Mouse (Mus musculus) left cerebral cortex, adult 2 months (tissue): ENCODE measurements around the gene Cog2. TPM values are rescaled to one million over a fixed set of nuclear protein-coding genes. Genes with fewer than 3 reads are reported as not detected.

Source experiments
- DNase-seq, 2 experiments: peaks; one replicate each; pipeline ENCODE4 v3.0.0; 2021 to 2022; ENCODE audit warnings: low spot score in 2 of 2, mixed read lengths in 1 of 2; ENCODE audit errors: extremely low spot score in 1 of 2
- H3K27ac ChIP-seq: fragments of 200-600 bp; 2 replicates; pipeline ENCODE4 v1.8.1; 2022
- H3K4me3 ChIP-seq: fragments of 200-600 bp; 2 replicates; pipeline ENCODE4 v1.8.1; 2022
- CTCF ChIP-seq: fragments of 200-600 bp; IDR thresholded peaks from 2 replicates; pipeline ENCODE4 v1.8.1; 2022; ENCODE audit warnings: antibody characterized with exemption, mild to moderate bottlenecking, moderate library complexity
- intact Hi-C: fragments of 180-260 bp; cut with DNase I; formaldehyde crosslinking; loops from one replicate; pipeline ENCODE4 v1.15.1; 2025
- total RNA-seq, 2 experiments: library from RNA; stranded (reverse); gene quantifications; 2 replicates each; pipeline ENCODE4 v1.2.3; 2021

Gene Cog2
- total RNA-seq, 2 experiments from 2014 or later = 35.1 to 46.5 TPM

- Histone ChIP-seq H3K4me3 (no peak overlapping the region), H3K27ac (peak overlapping the region; percentile 47)
- no peak for DNase-seq
- intact Hi-C loops = loop anchor here (2.0 kb wide), 1 partner anchor 19 kb away; no protein-coding TSS in a partner anchor
- no peak for TF ChIP-seq CTCF
Observed at GRCm38 (mm10) chr8:124495676-124496075, 24.9 kb upstream of the Cog2 start.

- DNase-seq = no peak
- intact Hi-C loops = no loop called here
- Histone ChIP-seq H3K27ac (peak overlapping the region; percentile 47; the same call in 1 of the 2 replicates), H3K4me3 (no peak overlapping the region)
- no peak for TF ChIP-seq CTCF
Observed at GRCm38 (mm10) chr8:124496266-124496665, 24.3 kb upstream of the Cog2 start.

DNA sequence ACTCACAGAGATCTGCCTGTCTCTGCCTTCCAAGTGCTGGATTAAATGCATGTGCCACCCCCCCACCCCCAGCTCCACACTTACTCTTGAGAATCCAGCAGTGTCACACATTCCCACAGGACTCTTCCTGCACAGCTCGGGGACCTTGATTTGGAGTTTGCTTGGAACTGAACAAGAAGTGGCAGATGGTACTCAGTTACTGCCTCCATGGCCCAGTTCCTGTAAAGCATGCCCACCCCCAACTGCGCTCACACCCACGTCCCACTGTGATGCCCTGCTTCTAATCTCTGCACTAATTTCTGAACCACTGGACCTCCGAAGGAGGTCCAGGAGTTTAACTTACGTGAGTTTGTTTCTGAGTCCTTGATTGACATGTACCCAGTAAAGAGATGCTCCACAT, 23.7 kb upstream of the Cog2 start:
- intact Hi-C loops = no loop called here
- H3K27ac ChIP-seq = no peak overlapping the region
- no peak overlapping the region for H3K4me3 ChIP-seq
- no peak for TF ChIP-seq CTCF
- no peak for DNase-seq

DNA sequence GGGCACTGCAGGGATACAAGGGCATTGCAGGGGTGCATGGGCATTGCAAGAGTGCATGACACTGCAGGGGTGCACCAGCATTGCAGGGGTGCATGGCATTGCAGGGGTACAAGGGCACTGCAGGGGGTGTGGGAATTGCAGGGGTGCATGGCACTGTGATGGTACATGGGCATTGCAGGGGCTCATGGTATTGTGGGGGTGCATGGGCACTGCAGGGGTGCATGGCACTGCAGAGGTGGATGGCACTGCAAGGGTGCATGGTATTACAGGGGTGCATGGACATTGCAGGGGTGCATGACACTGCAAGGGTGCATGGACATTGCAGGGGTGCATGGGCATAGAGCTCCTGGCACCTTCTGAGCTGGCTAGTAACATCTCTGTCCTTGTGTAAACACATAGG, 22.2 kb upstream of the Cog2 start:
- intact Hi-C loops = no loop called here
- no peak for TF ChIP-seq CTCF
- H3K27ac ChIP-seq = no peak overlapping the region
- H3K4me3 ChIP-seq = no peak overlapping the region
- DNase-seq = no peak

GRCm38 (mm10) chr8:124499236-124499937, 21.2 kb upstream of the Cog2 start:
- no peak; the same call in 1 of the 2 replicates for TF ChIP-seq CTCF
- intact Hi-C loops = no loop called here
- H3K27ac ChIP-seq = no peak overlapping the region
- no peak for DNase-seq
- no peak overlapping the region for H3K4me3 ChIP-seq

DNA sequence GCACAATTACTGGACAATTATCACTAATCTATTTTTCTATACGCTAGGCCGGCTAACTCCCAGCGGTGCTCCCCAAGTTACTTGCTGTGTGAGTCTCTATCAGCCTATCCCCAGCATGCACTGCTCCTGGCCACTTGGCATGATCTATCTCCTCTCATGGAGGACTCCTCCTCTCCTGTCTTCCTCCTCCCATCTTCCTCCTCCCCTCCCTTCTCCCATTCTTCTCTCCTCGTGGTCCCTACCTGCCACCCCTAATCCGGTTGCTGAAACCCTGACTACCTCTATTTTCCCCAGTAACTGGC, 20.7 kb upstream of the Cog2 start:
- no peak for DNase-seq
- no peak for TF ChIP-seq CTCF
- Histone ChIP-seq H3K4me3 (no peak overlapping the region), H3K27ac (no peak overlapping the region)
- intact Hi-C loops = no loop called here

GRCm38 (mm10) chr8:124505626-124506025, 14.9 kb upstream of the Cog2 start:
- no peak for TF ChIP-seq CTCF
- intact Hi-C loops = no loop called here

DNA sequence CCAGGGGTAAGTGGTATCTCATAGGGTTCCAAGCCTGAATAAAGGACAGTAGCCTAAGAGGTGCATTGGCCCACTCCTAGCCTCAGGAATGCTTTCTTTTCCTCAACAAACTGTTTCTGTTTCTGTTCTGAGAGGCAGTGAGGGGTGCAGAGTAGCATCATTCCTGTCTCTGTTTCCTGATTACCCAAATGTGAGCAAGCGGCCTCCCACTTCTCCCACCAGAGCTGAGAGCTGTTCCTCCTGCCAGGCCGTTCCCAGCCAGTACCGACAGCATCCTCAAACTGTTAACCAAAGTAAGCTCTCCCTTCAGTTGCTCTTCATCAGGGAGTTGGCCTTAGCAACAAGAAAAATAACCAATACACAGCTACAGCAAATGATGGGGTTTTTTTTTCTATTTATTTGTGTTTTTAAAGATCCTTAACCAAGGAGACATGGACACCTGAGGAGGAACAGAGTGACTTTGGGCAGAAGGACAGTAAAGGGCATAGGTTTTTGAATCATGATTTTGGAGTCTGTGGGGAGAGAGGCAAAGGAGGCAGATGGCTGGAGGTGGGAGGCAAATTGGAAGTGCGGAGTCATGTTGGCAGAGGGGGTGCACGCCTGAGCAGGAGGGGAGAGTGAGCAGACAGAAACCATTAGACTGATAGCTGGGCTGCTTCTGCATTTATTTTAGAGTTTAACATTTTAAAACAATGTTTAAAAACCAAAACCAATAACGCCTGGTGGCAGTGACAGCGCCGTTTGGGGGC, 12.8 kb upstream of the Cog2 start:
- intact Hi-C loops = loop anchor here (1.0 to 2.0 kb wide), 2 partner anchors 9 to 45 kb away; no protein-coding TSS in a partner anchor
- Histone ChIP-seq H3K4me3 (no peak overlapping the region), H3K27ac (peak overlapping the region; percentile 89)
- DNase-seq = peak; percentile 58 to 66
- no peak for TF ChIP-seq CTCF

More at GRCm38 (mm10) chr8:124505626-124506025, 14.9 kb upstream of the Cog2 start:
- DNase-seq = no peak
- H3K27ac ChIP-seq = no peak overlapping the region
- no peak overlapping the region for H3K4me3 ChIP-seq

DNA sequence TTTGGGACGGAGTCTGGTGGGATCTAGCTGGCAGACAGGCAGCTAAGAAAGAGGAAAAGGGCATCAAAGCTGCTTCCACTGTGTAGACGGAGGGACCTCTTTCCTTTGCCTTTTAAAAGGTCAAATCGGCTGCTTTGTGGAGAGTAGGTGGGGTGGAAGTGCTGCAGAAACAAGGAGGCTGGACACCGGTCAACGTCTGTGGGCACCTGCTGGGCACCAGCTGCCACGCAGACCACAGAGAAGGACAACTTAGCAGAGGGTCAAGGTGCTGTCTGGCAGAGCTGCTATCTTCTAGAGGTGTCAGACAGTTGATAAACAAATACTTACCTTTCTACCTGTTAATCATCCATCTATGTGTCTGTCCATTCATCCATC, 12.3 kb upstream of the Cog2 start:
- Histone ChIP-seq H3K4me3 (no peak overlapping the region), H3K27ac (peak overlapping the region; percentile 89)
- intact Hi-C loops = loop anchor here (2.0 kb wide), 1 partner anchor 46 kb away; no protein-coding TSS in a partner anchor
- no peak for DNase-seq
- no peak for TF ChIP-seq CTCF

DNA sequence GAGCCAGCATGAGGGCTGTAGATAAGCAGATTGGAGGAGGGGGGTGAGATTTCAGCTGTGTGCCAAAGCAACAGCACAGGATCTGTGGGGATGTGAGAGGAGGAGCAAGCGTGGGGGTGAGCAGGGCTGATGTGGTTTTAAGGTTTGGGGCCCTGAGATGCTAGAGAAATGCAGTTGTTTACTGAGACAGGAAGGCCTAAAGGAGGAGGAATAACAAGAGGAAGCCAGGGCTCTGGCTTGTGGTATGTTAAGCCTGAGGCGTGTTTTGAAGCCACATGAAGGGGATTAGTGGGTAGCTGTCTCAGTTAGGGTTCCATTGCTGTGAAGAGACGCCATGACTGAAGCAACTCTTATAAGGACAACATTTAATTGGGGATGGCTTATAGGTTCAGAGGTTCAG, 11.4 kb upstream of the Cog2 start:
- no peak for TF ChIP-seq CTCF
- intact Hi-C loops = loop anchor here (2.0 kb wide), 1 partner anchor 46 kb away; no protein-coding TSS in a partner anchor
- DNase-seq = no peak
- H3K4me3 ChIP-seq = no peak overlapping the region
- H3K27ac ChIP-seq = peak overlapping the region; percentile 89

- DNase-seq = no peak
- no peak for TF ChIP-seq CTCF
- H3K4me3 ChIP-seq = no peak overlapping the region
- peak overlapping the region; percentile 81 for H3K27ac ChIP-seq
- intact Hi-C loops = loop anchor here (1.0 to 5.0 kb wide), 4 partner anchors 9 to 129 kb away; no protein-coding TSS in a partner anchor
Observed at GRCm38 (mm10) chr8:124516039-124516438, 4.5 kb upstream of the Cog2 start.

DNA sequence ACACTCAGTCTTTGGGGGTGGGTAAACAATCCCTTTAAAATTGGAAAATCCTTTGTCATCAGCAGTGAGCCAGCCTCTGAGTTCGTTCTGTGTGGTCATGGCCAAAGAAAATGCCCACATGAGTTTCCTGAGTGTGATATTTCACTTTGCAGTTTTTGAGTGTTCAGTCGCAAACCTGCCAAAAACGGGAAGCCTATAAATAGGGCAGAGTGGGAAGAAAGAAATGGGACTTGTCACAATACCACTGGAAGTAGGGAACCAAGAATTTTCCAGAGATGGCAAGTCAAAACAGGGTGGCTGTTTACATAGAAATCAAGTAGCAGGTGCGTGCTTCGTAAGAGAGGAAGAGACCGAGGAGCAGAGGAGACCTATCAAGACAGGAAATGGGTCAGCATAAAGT, 4.0 kb upstream of the Cog2 start:
- DNase-seq = peak; percentile 37 to 52
- Histone ChIP-seq H3K27ac (peak overlapping the region; percentile 81), H3K4me3 (no peak overlapping the region)
- no peak for TF ChIP-seq CTCF
- intact Hi-C loops = loop anchor here (1.0 to 5.0 kb wide), 4 partner anchors 9 to 130 kb away; no protein-coding TSS in a partner anchor
